Mouse (Mus musculus): ENCODE results near the gene Prss57. TPM values are rescaled to one million over a fixed set of nuclear protein-coding genes. Genes with fewer than 3 reads are reported as not detected.

The Prss57 gene
- total and polyA plus RNA-seq, 3 experiments: 0.50 to 0.70 TPM; not detected in 1

GRCm38 (mm10) chr10:79792339-79793040 lies 1.7 kb upstream of the Prss57 start:
- TF ChIP-seq ETS1 (IDR thresholded peaks at IDR 0.05; ENCODE audit: low read depth, low read length) (peak; percentile 69; the same call in 1 of the 2 replicates), MAFK (IDR thresholded peaks at IDR 0.05; ENCODE audit: borderline replicate concordance, low read depth, low read length) (peak; percentile 96), GATA1 (IDR thresholded peaks at IDR 0.05; ENCODE audit: low read depth, low read length) (no peak), HCFC1 (IDR thresholded peaks at IDR 0.05; ENCODE audit: low read depth, low read length) (peak; percentile 84), TBP (IDR thresholded peaks at IDR 0.05; ENCODE audit: low read depth, low read length) (0 out of 2 replicates have a peak, but pooled peaks have one; percentile 63)
- H3K4me3 ChIP-seq (ENCODE audit: control insufficient read depth in 1 of 2, insufficient read depth in 1 of 2, low read depth in 2 of 2, low read length in 2 of 2): no peak overlapping the region; a peak in 1 of 4 replicates
- peaks cover 0 to 4% of the 10 kb centered on the region in 2 experiments; a peak in 1 of 4 replicates for H3K36me3 ChIP-seq (ENCODE audit: control insufficient read depth in 1 of 2, insufficient read depth in 2 of 2, low read length in 2 of 2)
- no peaks in the 10 kb centered on the region for H3K9me3 ChIP-seq (replicated peaks; ENCODE audit: insufficient read depth, low read length)
- H3K9ac ChIP-seq (ENCODE audit: control insufficient read depth, low read depth, low read length, poor library complexity, severe bottlenecking): no peak overlapping the region
- peaks cover 2 to 20% of the 10 kb centered on the region in 2 experiments for H3K4me1 ChIP-seq (ENCODE audit: control insufficient read depth in 1 of 2, insufficient read depth in 2 of 2, low read length in 2 of 2)
- DNase-seq (ENCODE audit: low read depth, low spot score): peak; percentile 50
- H3K27ac ChIP-seq (ENCODE audit: control insufficient read depth, low read depth, low read length): no peak overlapping the region
- no peaks in the 10 kb centered on the region for H3K79me2 ChIP-seq (ENCODE audit: control insufficient read depth, insufficient read depth, low read length, poor library complexity)
- no peaks in the 10 kb centered on the region for H3K27me3 ChIP-seq (ENCODE audit: control insufficient read depth in 1 of 2, insufficient read depth in 2 of 2, low read length in 2 of 2)

GRCm38 (mm10) chr10:79789581-79789980 lies 1.2 kb downstream of the Prss57 start:
- peaks cover 0 to 10% of the 10 kb centered on the region in 2 experiments; a peak in 3 of 4 replicates for H3K4me1 ChIP-seq (ENCODE audit: control insufficient read depth in 1 of 2, insufficient read depth in 2 of 2, low read length in 2 of 2)
- no peak for DNase-seq (ENCODE audit: low read depth, low spot score)
- no peaks in the 10 kb centered on the region for H3K9me3 ChIP-seq (replicated peaks; ENCODE audit: insufficient read depth, low read length)
- H3K27me3 ChIP-seq (ENCODE audit: control insufficient read depth in 1 of 2, insufficient read depth in 2 of 2, low read length in 2 of 2): no peaks in the 10 kb centered on the region
- H3K27ac ChIP-seq (ENCODE audit: control insufficient read depth, low read depth, low read length): no peak overlapping the region
- H3K4me3 ChIP-seq (ENCODE audit: control insufficient read depth in 1 of 2, insufficient read depth in 1 of 2, low read depth in 2 of 2, low read length in 2 of 2): no peak overlapping the region
- peaks cover 0 to 4% of the 10 kb centered on the region in 2 experiments; a peak in 1 of 4 replicates for H3K36me3 ChIP-seq (ENCODE audit: control insufficient read depth in 1 of 2, insufficient read depth in 2 of 2, low read length in 2 of 2)
- no peaks in the 10 kb centered on the region for H3K79me2 ChIP-seq (ENCODE audit: control insufficient read depth, insufficient read depth, low read length, poor library complexity)
- TF ChIP-seq CTCF (IDR thresholded peaks at IDR 0.05 in 2 of 3, conservative IDR thresholded peaks at IDR 0.05 in 1 of 3; ENCODE audit: control insufficient read depth in 1 of 3, insufficient read depth in 1 of 3, low read depth in 2 of 3, low read length in 3 of 3, poor library complexity in 1 of 3, severe bottlenecking in 1 of 3) (no peak), TCF12 (IDR thresholded peaks at IDR 0.05; ENCODE audit: low read depth, low read length) (no peak), MYB (IDR thresholded peaks at IDR 0.05; ENCODE audit: low read depth, low read length) (no peak), POLR2AphosphoS2 (IDR thresholded peaks at IDR 0.05; ENCODE audit: low read length) (no peak), CHD1 (IDR thresholded peaks at IDR 0.05; ENCODE audit: low read depth, low read length) (no peak), ZMIZ1 (IDR thresholded peaks at IDR 0.05; ENCODE audit: low read depth, low read length) (no peak), HCFC1 (IDR thresholded peaks at IDR 0.05; ENCODE audit: low read depth, low read length) (no peak), MAZ (IDR thresholded peaks at IDR 0.05; ENCODE audit: low read depth, low read length) (no peak), UBTF (IDR thresholded peaks at IDR 0.05; ENCODE audit: borderline replicate concordance, insufficient read depth, low read depth, low read length) (no peak), CHD2 (IDR thresholded peaks at IDR 0.05; ENCODE audit: low read length) (no peak), USF2 (IDR thresholded peaks at IDR 0.05; ENCODE audit: borderline replicate concordance in 1 of 2, insufficient read depth in 1 of 2, low read depth in 1 of 2, low read length in 2 of 2) (no peak), MYC (IDR thresholded peaks at IDR 0.05; ENCODE audit: low read depth, low read length) (no peak), ZC3H11A (IDR thresholded peaks at IDR 0.05; ENCODE audit: low read depth, low read length) (no peak), ETS1 (IDR thresholded peaks at IDR 0.05; ENCODE audit: low read depth, low read length) (no peak), SIN3A (IDR thresholded peaks at IDR 0.05; ENCODE audit: low read length) (no peak), GATA1 (IDR thresholded peaks at IDR 0.05; ENCODE audit: low read depth, low read length) (no peak), ZKSCAN1 (IDR thresholded peaks at IDR 0.05; ENCODE audit: low read depth, low read length) (no peak), GABPA (IDR thresholded peaks at IDR 0.05; ENCODE audit: low read depth, low read length) (no peak), TBP (IDR thresholded peaks at IDR 0.05; ENCODE audit: low read depth, low read length) (no peak)
- no peak overlapping the region for H3K9ac ChIP-seq (ENCODE audit: control insufficient read depth, low read depth, low read length, poor library complexity, severe bottlenecking)

Measured in MEL (cell line).